Mouse (Mus musculus) regulatory T cell (primary cell): ENCODE measurements at regions not wholly inside any gene's neighbourhood (a gene's known extent, or its start where the extent isn't known, plus 50 kb on each side); places are given as distances from the start of the nearest gene placed in this dataset.
"Not testable (repeated sequence)": the region's sequence is repeated elsewhere in the genome, so short reads cannot be mapped to it uniquely, and the experiment has no call there.

ENCODE experiments used
- in situ Hi-C: fragments of 300-600 bp; cut with MboI, MseI; formaldehyde crosslinking; loops from one replicate; pipeline ENCODE4 v1.15.1; 2025; ENCODE audit warnings: high pct_unique_total_duplicates

GRCm38 (mm10) chr12:114285082-114285481 lies 741.4 kb downstream of the Adam6a start:
- in situ Hi-C loops, result no loop called here

DNA sequence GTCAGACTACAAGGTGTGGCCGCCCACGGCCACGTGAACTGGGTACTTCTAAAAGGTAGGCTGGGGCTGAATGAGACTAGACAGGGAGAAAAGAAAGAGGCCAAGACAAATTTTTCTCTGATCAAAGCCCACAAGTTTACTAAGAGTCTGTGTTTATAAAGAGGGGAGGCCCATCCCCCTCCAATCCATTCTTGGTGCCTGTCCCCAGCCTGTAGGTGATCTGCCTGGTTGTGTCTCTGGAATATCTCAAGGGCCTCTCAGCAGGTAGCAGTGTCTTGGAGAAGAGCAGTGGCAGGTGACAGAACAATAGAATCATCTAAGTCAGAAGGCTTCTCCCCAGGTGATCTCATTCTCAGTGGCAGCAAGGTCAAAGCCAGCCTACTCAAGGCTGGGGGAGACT lies 743.3 kb downstream of the Adam6a start:
- in situ Hi-C loops, result no loop called here

GRCm38 (mm10) chr12:114291083-114291482 lies 747.4 kb downstream of the Adam6a start:
- in situ Hi-C loops, result no loop called here

- in situ Hi-C loops, result no loop called here
These were observed 756.1 kb downstream of the Adam6a start for GRCm38 (mm10) chr12:114299771-114300170.

GRCm38 (mm10) chr12:114301728-114302127 lies 758.0 kb downstream of the Adam6a start:
- in situ Hi-C loops, result no loop called here

DNA sequence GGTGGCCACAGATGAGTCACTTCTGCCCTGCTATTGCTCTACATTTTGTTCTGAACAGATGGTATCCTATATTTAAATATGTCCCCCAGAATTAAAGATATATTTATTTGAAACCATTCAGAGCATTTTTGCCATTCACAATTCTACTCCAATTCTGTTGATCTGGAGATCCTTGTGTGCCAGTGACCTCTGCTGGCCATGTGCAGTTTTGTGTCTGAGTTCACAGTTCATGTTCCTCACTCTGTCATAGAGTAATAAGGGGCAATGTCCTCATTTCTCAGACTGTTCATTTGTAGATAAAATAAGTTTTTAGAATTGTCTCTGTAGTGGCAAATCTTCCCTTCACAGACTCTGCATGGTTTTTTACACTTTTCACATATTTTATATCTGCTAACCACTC lies 788.8 kb downstream of the Adam6a start:
- in situ Hi-C loops, result no loop called here

GRCm38 (mm10) chr12:114366276-114366675 lies 822.6 kb downstream of the Adam6a start:
- in situ Hi-C loops, result no loop called here

- in situ Hi-C loops, result not testable (repeated sequence)
These were observed 835.1 kb downstream of the Adam6a start for GRCm38 (mm10) chr12:114378696-114379350.

- in situ Hi-C loops, result no loop called here
These were observed 847.7 kb downstream of the Adam6a start for GRCm38 (mm10) chr12:114391447-114391846.

GRCm38 (mm10) chr12:114406206-114406605 lies 862.5 kb downstream of the Adam6a start:
- in situ Hi-C loops, result no loop called here

DNA sequence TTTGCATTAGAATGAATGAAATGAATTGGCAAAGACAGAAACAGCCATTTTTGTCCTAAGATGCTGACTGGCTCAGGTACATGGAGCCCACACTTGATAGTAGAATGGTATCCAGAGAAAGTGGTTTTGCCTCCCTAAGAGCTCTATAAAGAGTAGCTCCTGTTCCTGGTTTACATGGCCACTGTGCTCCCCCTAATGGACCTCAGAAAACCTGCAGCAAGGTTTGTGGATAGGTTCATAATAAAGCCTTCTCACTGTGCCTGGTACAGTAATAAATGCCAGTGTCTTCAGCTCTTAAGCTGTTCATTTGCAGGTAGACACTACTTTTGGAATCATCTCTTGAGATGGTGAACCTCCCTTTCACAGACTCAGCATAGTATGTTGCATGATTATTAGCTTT lies 890.8 kb downstream of the Adam6a start:
- in situ Hi-C loops, result no loop called here

DNA sequence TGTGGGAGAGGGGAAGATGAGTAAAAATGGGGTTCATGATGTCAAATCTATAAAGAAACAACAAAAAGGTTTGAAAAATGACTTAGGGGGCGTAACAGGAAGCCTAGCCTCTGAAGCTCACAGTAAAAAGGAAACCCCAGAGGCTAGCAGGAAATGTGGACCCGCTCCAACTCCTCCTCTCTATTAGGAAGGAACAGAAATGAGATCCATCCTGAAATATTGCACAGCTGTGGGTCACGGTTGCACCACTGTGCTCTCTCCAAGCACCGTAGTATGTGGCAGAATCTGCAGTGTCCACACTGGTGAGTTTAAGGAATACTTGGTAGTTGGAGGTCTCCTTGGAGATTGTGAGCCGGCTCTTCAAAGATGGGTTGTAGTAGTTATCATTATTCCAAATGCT lies 918.3 kb downstream of the Adam6a start:
- in situ Hi-C loops, result no loop called here

DNA sequence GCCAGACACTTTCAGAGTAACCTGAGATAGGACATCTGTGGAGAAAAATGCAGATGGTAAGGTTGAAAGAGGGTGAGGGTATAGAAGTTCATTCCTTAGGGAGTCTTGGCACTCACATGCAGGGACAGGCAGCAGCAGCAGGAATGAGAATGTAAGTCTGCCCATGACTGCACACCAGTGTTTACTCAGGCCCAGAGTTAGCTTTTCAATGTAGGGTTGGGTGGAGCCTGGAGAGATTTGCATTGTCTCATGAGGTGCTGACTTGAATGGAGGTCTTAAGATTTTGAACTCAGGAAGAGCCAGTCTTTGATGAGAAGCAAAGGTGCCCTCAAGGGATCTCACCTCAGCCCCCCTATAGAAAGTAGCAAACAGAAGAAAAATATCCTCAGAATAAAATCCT lies 918.9 kb downstream of the Adam6a start:
- in situ Hi-C loops, result no loop called here

DNA sequence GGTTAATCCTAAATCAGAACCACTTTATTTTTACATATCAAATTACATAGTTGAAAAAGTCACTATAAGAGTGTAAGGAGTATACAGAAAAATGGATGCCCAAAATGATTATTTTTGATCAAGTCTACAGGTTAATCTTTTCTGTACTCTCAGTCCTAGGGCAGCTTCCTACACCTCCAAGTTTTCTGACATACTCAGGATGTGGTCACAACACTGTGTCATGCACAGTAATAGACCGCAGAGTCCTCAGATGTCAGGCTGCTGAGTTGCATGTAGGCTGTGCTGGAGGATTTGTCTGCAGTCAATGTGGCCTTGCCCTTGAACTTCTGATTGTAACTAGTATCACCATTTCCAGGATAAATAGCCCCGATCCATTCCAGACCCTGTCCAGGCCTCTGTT lies 925.1 kb downstream of the Adam6a start:
- in situ Hi-C loops, result no loop called here

DNA sequence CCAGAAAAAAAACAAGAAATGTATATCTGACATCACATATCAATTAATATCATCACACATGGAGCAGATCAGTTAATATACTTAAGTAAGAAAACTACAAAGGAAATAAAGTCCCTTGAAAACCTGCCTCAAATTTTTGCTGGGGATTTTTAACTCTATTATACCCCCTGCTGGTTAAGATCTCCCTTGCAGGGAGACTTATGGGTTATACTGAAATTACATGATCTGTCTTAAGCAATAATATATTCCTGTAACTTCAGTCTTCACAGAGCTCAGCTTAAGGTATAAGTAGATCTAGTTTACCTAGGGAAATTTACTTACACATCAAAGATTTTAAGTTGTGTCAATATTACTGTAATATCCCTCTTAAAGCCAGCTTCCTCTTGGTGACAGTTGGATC lies 929.0 kb downstream of the Adam6a start:
- in situ Hi-C loops, result not testable (repeated sequence)

DNA sequence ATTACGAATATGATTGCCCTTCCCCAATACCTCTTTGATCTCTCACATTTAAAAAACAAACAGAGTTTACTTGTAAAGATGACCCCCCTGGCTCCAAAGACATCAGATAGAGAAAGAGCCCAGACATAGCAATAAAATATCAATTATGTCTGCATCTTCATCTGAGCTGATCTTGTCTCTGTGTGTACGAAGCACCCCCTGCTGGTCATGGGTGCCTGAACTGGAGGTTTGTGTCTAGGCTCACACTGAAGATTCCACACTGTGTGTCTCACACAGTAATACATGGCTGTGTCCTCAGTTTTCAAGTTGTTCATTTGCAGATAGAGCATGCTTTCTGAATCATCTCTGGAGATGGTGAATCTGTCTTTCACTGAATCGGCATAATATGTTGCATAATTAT lies 935.0 kb downstream of the Adam6a start:
- in situ Hi-C loops, result no loop called here

- in situ Hi-C loops, result loop anchor here (5.0 kb wide), 1 partner anchor 49 kb away; no protein-coding TSS in a partner anchor
These were observed 949.9 kb downstream of the Adam6a start for GRCm38 (mm10) chr12:114493500-114494031.

DNA sequence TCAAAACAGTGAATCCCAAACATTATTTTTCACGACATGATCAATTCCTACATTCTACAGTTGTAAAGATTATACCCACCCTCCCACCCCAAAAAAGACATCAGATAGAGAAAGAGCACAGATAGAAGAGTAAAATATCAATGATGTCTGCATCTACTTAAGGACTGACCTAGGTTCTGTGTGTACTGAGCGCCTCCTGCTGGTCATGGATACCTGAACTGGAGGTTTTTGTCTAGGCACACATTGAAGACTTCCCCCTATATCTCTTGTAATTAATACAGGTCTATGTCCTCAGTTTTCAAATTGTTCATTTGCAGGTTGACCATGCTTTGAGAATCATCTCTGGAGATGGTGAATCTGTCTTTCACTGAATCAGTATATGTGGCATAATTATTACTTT lies 952.0 kb downstream of the Adam6a start:
- in situ Hi-C loops, result no loop called here

GRCm38 (mm10) chr12:114513143-114513542 lies 969.4 kb downstream of the Adam6a start:
- in situ Hi-C loops, result no loop called here

- in situ Hi-C loops, result loop anchor here (5.0 kb wide), 1 partner anchor 50 kb away; no protein-coding TSS in a partner anchor
These were observed 998.4 kb downstream of the Adam6a start for GRCm38 (mm10) chr12:114542094-114542493.

GRCm38 (mm10) chr12:114544931-114545330 lies 1001.2 kb downstream of the Adam6a start:
- in situ Hi-C loops, result loop anchor here (5.0 kb wide), 1 partner anchor 53 kb away; no protein-coding TSS in a partner anchor

- in situ Hi-C loops, result no loop called here
These were observed 1018.7 kb downstream of the Adam6a start for GRCm38 (mm10) chr12:114562440-114562839.

- in situ Hi-C loops, result no loop called here
These were observed 1019.3 kb downstream of the Adam6a start for GRCm38 (mm10) chr12:114562978-114563377.

GRCm38 (mm10) chr12:114563683-114564082 lies 1020.0 kb downstream of the Adam6a start:
- in situ Hi-C loops, result no loop called here
